Mouse (Mus musculus) heart, adult 2 months (tissue): ENCODE results near the gene Stab2. TPM values are rescaled to one million over a fixed set of nuclear protein-coding genes. Genes with fewer than 3 reads are reported as not detected.

Experiments used
- DNase-seq, 2 experiments: peaks; one replicate each; pipeline ENCODE4 v3.0.0; 2021
- H3K27ac ChIP-seq: fragments of 200-600 bp; 2 replicates; pipeline ENCODE4 v1.8.1; 2022
- H3K27me3 ChIP-seq: fragments of 200-500 bp; 2 replicates; pipeline ENCODE4 v1.6.1; 2012; ENCODE audit warnings: mild to moderate bottlenecking, low read length, inconsistent platforms, mixed read lengths; ENCODE audit not compliant: control insufficient read depth, insufficient read depth
- H3K36me3 ChIP-seq: fragments of 200-500 bp; 2 replicates; pipeline ENCODE4 v1.6.1; 2012; ENCODE audit warnings: low read length, inconsistent platforms; ENCODE audit not compliant: control insufficient read depth, insufficient read depth
- H3K4me1 ChIP-seq: fragments of 200-500 bp; 2 replicates; pipeline ENCODE4 v1.6.1; 2011; ENCODE audit warnings: low read length; ENCODE audit not compliant: control insufficient read depth, insufficient read depth
- H3K4me3 ChIP-seq: fragments of 200-600 bp; 2 replicates; pipeline ENCODE4 v1.8.1; 2022
- H3K79me2 ChIP-seq: fragments of 200-500 bp; replicated peaks from 2 replicates; pipeline ENCODE4 v1.6.1; 2012; ENCODE audit warnings: mild to moderate bottlenecking, inconsistent platforms, low read length, moderate library complexity, mixed read lengths; ENCODE audit not compliant: control insufficient read depth, insufficient read depth
- H3K9ac ChIP-seq: fragments of 200-500 bp; 2 replicates; pipeline ENCODE4 v1.6.1; 2012; ENCODE audit warnings: low read depth, mild to moderate bottlenecking, control low read depth, inconsistent platforms, low read length, mixed read lengths
- CTCF ChIP-seq: fragments of 200-600 bp; IDR thresholded peaks from 2 replicates; pipeline ENCODE4 v1.8.1; 2022; ENCODE audit warnings: antibody characterized with exemption, mild to moderate bottlenecking, moderate library complexity
- EP300 ChIP-seq: fragments of 200-500 bp; IDR thresholded peaks from 2 replicates; pipeline ENCODE4 v1.6.1; 2011; ENCODE audit warnings: low read depth, low read length, control low read depth; ENCODE audit not compliant: insufficient read depth
- POLR2A ChIP-seq: fragments of 200-500 bp; IDR thresholded peaks from 2 replicates; pipeline ENCODE4 v1.6.1; 2011; ENCODE audit warnings: mild to moderate bottlenecking, low read depth, low read length, control low read depth; ENCODE audit not compliant: insufficient read depth
- WGBS: fragments of 180-500 bp; shearing (Covaris S2); methylation state at CpG from one replicate; pipeline ENCODE4 v1.1.7; 2018; 5-methylcytosine and 5-hydroxymethylcytosine counted together
- intact Hi-C: fragments of 180-260 bp; cut with DNase I; formaldehyde crosslinking; loops from one replicate; pipeline ENCODE4 v1.15.1; 2025
- polyA plus RNA-seq: library from polyadenylated mRNA; depleted of rRNA; stranded (reverse); fragments of >200 nt; gene quantifications from 2 replicates; pipeline ENCODE4 v1.2.3, GENCODE M21; 2012
- total RNA-seq, 2 experiments: library from RNA; stranded (reverse); gene quantifications; 2 replicates each; pipeline ENCODE4 v1.2.3; 2021

Gene Stab2
- total and polyA plus RNA-seq, 3 experiments = 0.23 to 0.53 (median 0.29) TPM

GRCm38 (mm10) chr10:86824871-86825270 is 183.0 kb downstream of the Stab2 start:
- TF ChIP-seq CTCF (no peak), EP300 (no peak), POLR2A (no peak)
- WGBS = 86% methylated on average over 14 of the region's 14 CpGs
- Histone ChIP-seq H3K4me3 (no peak overlapping the region), H3K27me3 (no peaks in the 10 kb centered on the region), H3K4me1 (no peaks in the 10 kb centered on the region; the same call in 1 of the 2 replicates), H3K27ac (no peak overlapping the region), H3K36me3 (peaks cover 3% of the 10 kb centered on the region; the same call in 1 of the 2 replicates), H3K9ac (no peak overlapping the region), H3K79me2 (no peaks in the 10 kb centered on the region)
- intact Hi-C loops = no loop called here
- DNase-seq = no peak

GRCm38 (mm10) chr10:86824093-86824492 is 183.7 kb downstream of the Stab2 start:
- no peak for DNase-seq
- Histone ChIP-seq H3K4me1 (peaks cover 4% of the 10 kb centered on the region), H3K27ac (no peak overlapping the region), H3K27me3 (no peaks in the 10 kb centered on the region), H3K36me3 (peaks cover 3% of the 10 kb centered on the region; the same call in 1 of the 2 replicates), H3K9ac (no peak overlapping the region), H3K4me3 (no peak overlapping the region), H3K79me2 (no peaks in the 10 kb centered on the region)
- 90% methylated on average over 6 of the region's 6 CpGs for WGBS
- intact Hi-C loops = no loop called here
- TF ChIP-seq CTCF = peak; percentile 50
- TF ChIP-seq POLR2A = no peak

GRCm38 (mm10) chr10:86821014-86821413 is 186.8 kb downstream of the Stab2 start:
- no peak overlapping the region for H3K27ac ChIP-seq
- intact Hi-C loops = no loop called here

DNA sequence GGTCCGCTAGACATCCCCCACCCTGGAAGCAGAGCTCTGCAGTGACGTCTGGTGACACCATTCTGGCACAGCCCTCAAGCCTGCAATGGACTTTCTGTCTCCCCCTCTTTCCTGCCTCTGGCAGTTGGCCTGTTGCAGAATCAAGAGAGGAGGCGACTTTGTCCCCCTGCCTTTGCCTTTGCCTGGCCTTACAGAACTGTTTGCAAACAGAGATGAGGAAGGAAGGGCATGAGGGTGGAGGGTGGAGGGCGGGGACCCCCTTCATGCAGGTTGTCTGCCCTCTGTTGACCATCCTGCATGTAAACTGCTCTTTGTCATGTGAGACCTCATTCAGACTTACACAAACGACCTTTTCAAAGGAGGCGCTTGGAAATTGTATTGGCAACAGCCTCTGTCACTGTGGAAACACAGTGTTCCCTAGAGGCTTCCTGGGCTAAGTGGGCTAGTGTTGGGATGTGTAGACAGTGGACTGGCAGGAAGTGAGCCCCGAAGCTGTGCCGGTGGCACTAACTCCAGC is 188.1 kb downstream of the Stab2 start:
- peaks cover 8% of the 10 kb centered on the region for H3K4me1 ChIP-seq
- H3K4me3 ChIP-seq = no peak overlapping the region
- intact Hi-C loops = no loop called here
- peak; percentile 61 to 62 for DNase-seq
- TF ChIP-seq CTCF = peak; percentile 46
- no peak for TF ChIP-seq EP300
- H3K9ac ChIP-seq = peak overlapping the region; percentile 11; the same call in 1 of the 2 replicates
- H3K79me2 ChIP-seq = no peaks in the 10 kb centered on the region
- peak overlapping the region; percentile 67 for H3K27ac ChIP-seq
- 6% methylated on average over 8 of the region's 8 CpGs for WGBS
- H3K36me3 ChIP-seq = no peaks in the 10 kb centered on the region
- H3K27me3 ChIP-seq = no peaks in the 10 kb centered on the region

More at GRCm38 (mm10) chr10:86821014-86821413, 186.8 kb downstream of the Stab2 start:
- Histone ChIP-seq H3K9ac (no peak overlapping the region), H3K4me1 (peaks cover 6% of the 10 kb centered on the region), H3K27me3 (no peaks in the 10 kb centered on the region), H3K4me3 (no peak overlapping the region), H3K79me2 (no peaks in the 10 kb centered on the region), H3K36me3 (peaks cover 3% of the 10 kb centered on the region; the same call in 1 of the 2 replicates)
- TF ChIP-seq EP300 = no peak
- no peak for TF ChIP-seq CTCF
- TF ChIP-seq POLR2A = no peak
- WGBS = 94% methylated on average over 7 of the region's 7 CpGs
- no peak for DNase-seq

DNA sequence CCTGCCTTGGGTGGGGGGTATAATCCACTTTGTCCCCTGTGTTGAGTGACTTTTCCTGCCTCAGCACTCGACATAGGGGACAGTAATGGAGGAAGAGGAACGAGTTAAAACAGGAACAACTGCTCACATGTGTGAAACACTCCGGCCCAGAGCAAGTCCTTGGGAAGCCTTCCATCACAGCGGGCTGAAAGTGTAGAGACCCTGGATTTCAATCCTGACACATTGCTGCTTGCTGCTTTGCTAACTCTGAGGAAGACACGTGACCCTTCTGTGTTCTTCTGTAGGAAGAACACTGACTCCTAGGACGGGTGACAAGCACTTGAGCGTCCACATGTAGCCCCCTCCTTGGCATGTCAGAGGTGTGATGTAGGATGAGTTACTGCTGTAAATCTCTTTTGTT is 192.7 kb downstream of the Stab2 start:
- H3K27ac ChIP-seq = peak overlapping the region; percentile 10; the same call in 1 of the 2 replicates

DNA sequence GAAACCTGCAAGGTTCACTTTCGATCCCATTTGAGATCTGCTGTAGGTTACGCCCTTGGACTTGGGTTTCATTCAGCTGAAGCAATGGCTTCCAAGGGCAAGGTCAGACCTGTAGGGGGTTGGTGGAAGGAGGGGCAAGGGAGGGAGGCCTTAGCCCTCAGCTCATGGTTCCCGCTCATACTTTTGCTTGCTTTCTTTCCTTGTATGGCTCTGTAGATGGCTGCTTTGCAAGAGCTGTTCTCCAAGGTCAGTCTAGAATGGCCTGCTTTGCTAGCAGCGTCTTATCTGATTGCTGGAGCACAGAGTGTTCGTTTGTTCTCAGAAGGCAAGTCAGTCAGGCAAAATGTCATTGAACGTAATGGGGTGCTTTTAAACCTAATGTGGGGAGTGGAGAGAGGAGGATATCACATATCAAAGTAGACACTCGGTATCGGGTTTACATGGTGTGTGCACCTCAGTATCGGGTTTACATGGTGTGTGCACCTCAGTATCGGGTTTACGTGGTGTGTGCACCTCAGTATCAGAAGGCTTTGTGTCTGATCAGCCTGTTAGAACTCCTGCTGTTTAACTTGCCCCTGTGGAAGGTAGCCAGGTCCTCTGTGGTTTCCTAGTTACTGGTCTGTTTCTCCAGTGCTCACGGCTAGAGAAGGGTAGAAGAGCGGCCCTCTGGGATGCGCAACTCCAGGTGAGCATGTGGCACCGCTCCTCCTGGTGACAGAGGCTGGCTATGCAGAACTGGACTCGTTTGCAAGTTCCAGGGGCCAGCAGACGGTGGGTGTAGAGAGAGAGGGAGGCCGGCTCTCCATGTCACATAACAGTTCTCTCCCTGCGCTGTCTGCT is 193.3 kb downstream of the Stab2 start:
- peak in 1 of 2 experiments; percentile 29 for DNase-seq

More for the DNA sequence above, 192.7 kb downstream of the Stab2 start:
- Histone ChIP-seq H3K4me1 (peaks cover 12% of the 10 kb centered on the region), H3K27me3 (no peaks in the 10 kb centered on the region), H3K79me2 (no peaks in the 10 kb centered on the region), H3K9ac (no peak overlapping the region), H3K4me3 (no peak overlapping the region), H3K36me3 (no peaks in the 10 kb centered on the region)
- intact Hi-C loops = loop anchor here (2.0 kb wide), 1 partner anchor 36 kb away; the partner anchor contains the start of gene Nt5dc3
- no peak for DNase-seq
- WGBS = 75% methylated on average over 7 of the region's 7 CpGs
- TF ChIP-seq EP300 = no peak
- no peak for TF ChIP-seq POLR2A

More for the DNA sequence above, 193.3 kb downstream of the Stab2 start:
- Histone ChIP-seq H3K36me3 (no peaks in the 10 kb centered on the region), H3K9ac (no peak overlapping the region), H3K27ac (peak overlapping the region; percentile 10), H3K4me3 (no peak overlapping the region), H3K4me1 (peaks cover 13% of the 10 kb centered on the region), H3K79me2 (no peaks in the 10 kb centered on the region), H3K27me3 (no peaks in the 10 kb centered on the region)
- WGBS = 68% methylated on average over 19 of the region's 19 CpGs
- intact Hi-C loops = loop anchor here (2.0 kb wide), 1 partner anchor 36 kb away; the partner anchor contains the start of gene Nt5dc3
- TF ChIP-seq CTCF (no peak), POLR2A (no peak), EP300 (0 out of 2 replicates have a peak, but pooled peaks have one; percentile 18)
